Mouse (Mus musculus) testis, adult 2 months (tissue): ENCODE measurements around the gene Sec14l2.
"Not testable (repeated sequence)": the region's sequence is repeated elsewhere in the genome, so short reads cannot be mapped to it uniquely, and the experiment has no call there.

Source experiments
- CTCF ChIP-seq: fragments of 200-500 bp; IDR thresholded peaks from 2 replicates; pipeline ENCODE4 v1.5.1; 2012; ENCODE audit warnings: low read depth, mild to moderate bottlenecking, inconsistent platforms, low read length, moderate library complexity; ENCODE audit not compliant: control insufficient read depth, insufficient read depth, insufficient replicate concordance
- POLR2A ChIP-seq: fragments of 200-500 bp; IDR thresholded peaks from 2 replicates; pipeline ENCODE4 v1.6.1; 2012; ENCODE audit warnings: low read depth, mild to moderate bottlenecking, inconsistent platforms, low read length, moderate library complexity; ENCODE audit not compliant: control insufficient read depth

DNA sequence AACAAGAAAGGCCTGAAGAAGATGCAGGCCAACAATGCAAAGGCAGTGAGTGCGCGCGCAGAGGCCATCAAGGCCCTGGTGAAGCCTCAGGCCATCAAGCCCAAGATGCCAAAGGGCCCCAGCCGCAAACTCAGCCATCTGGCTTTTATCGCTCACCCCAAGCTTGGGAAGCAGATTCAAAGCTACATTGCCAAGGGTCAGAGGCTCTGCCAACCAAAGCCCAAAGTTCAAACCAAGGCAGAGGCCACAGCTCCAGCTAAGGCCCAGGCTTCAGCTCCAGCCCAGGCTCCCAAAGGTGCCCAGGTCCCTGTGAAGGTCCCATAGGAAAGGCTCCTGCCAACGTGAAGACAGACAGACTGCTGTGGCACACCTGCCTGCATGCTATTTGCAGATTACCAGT is 15.3 kb downstream of the Sec14l2 start:
- not testable (repeated sequence) for TF ChIP-seq POLR2A, CTCF
